Mouse (Mus musculus) hindbrain, embryonic 12.5 days (tissue): ENCODE data around the gene Stx4a. TPM values are rescaled to one million over a fixed set of nuclear protein-coding genes. Genes with fewer than 3 reads are reported as not detected.

ENCODE experiments used
- ATAC-seq: fragments of 200-750 bp; cut with Nextera tagmentation; 2 replicates; pipeline ENCODE4 v1.8.0; 2017; ENCODE audit warnings: moderate TSS enrichment; ENCODE audit not compliant: low FRiP score
- H3K27ac ChIP-seq: fragments of 300-500 bp; sonication (generic); 2 replicates; pipeline ENCODE4 v1.5.1; 2016; ENCODE audit warnings: mild to moderate bottlenecking
- H3K27me3 ChIP-seq: fragments of 300-500 bp; sonication (generic); 2 replicates; pipeline ENCODE4 v1.6.1; 2016; ENCODE audit warnings: mild to moderate bottlenecking
- H3K36me3 ChIP-seq: fragments of 300-500 bp; sonication (generic); 2 replicates; pipeline ENCODE4 v1.6.1; 2016; ENCODE audit warnings: mild to moderate bottlenecking
- H3K4me1 ChIP-seq: fragments of 300-500 bp; sonication (generic); 2 replicates; pipeline ENCODE4 v1.6.1; 2016
- H3K4me2 ChIP-seq: fragments of 300-500 bp; sonication (generic); replicated peaks from 2 replicates; pipeline ENCODE4 v1.6.1; 2016; ENCODE audit warnings: mild to moderate bottlenecking
- H3K4me3 ChIP-seq: fragments of 300-500 bp; sonication (generic); 2 replicates; pipeline ENCODE4 v1.5.1; 2016; ENCODE audit warnings: mild to moderate bottlenecking
- H3K9ac ChIP-seq: fragments of 300-500 bp; sonication (generic); 2 replicates; pipeline ENCODE4 v1.6.1; 2016; ENCODE audit warnings: mild to moderate bottlenecking, moderate library complexity
- H3K9me3 ChIP-seq: fragments of 300-500 bp; sonication (generic); replicated peaks from 2 replicates; pipeline ENCODE4 v1.6.1; 2016; ENCODE audit warnings: mild to moderate bottlenecking
- WGBS: fragments of 180-500 bp; shearing (Covaris S2); methylation state at CpG from one replicate; pipeline ENCODE4 v1.1.7; 2016; 5-methylcytosine and 5-hydroxymethylcytosine counted together
- polyA plus RNA-seq: library from polyadenylated mRNA; unstranded; fragments of >200 nt; fragmentation: Nextera tagmentation; extraction: Ambion mirVana; gene quantifications from 2 replicates; pipeline ENCODE4 v1.2.1, GENCODE M21; 2016

Stx4a gene
- polyA plus RNA-seq, 1 experiment from 2014 or later, result 28.1 TPM

DNA sequence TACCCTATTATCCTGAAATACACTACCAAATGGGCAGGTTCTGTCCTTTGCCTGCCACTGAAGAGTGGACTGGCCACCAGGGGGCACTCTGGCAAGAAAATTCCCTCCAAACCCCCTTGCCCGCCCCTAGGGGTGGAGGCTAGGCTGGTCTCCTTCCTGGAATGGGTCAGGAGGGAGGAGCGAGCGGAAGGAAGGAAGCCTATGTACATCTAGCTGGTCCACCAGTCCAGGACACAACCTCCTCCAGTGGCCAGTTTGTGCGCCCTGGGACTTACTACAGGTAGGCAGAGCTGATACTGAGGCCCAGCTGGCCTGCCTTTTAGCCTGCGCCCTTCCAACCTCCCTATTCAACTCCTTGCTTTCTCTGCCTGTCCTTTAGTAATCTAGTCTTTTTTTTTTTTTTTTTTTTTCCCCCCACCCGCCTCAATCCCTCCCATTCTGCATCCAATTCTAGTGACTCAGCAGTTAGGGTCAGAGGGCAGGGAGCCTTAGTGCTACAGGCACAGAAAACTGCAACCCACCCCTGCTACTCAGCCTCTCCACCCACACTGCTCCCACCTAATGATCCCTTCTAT is 23.6 kb upstream of the Stx4a start, which contains the start of gene Hsd3b7:
Gene Hsd3b7 (plus strand): TSS at position 170 of the 575 bp plus-strand sequence.
- Histone ChIP-seq H3K9ac (0 out of 2 replicates have a peak within 1 kb of the TSS, but pooled peaks have one; percentile 9), H3K27me3 (no peaks in the 10 kb centered on the region), H3K9me3 (no peaks in the 10 kb centered on the region), H3K4me2 (peak within 1 kb of the TSS; percentile 34; the same call in 1 of the 2 replicates), H3K27ac (0 out of 2 replicates have a peak within 1 kb of the TSS, but pooled peaks have one; percentile 13), H3K36me3 (peaks cover 64% of the 10 kb centered on the region), H3K4me3 (peak within 1 kb of the TSS; percentile 3; the same call in 1 of the 2 replicates), H3K4me1 (peaks cover 9% of the 10 kb centered on the region; the same call in 1 of the 2 replicates)
- WGBS, result 28% methylated on average over 6 of the region's 6 CpGs
- ATAC-seq, result peak; percentile 73

DNA sequence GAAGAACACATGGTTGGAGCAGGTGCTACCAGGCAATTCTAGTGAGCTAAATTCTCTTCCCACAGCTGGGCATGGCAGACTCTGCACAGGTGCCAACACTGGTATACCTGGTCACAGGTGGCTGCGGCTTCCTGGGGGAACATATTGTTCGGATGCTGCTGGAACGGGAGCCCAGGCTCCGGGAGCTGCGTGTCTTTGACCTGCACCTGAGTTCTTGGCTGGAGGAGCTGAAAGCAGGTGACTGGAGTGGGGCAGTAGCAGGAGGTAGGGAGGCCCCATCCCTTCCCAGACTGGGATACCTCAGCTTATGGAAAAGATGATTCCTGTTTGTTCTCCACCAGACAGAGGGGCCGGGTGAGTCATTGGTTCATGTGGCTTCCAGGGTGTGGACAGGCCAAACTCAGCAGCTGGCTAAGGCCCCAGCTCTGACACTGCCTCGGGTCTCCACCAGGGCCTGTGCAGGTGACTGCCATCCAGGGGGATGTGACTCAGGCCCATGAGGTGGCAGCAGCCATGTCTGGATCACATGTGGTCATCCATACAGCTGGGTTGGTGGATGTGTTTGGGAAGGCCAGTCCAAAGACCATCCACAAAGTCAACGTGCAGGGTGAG is 23.0 kb upstream of the Stx4a start:
- Histone ChIP-seq H3K9me3 (no peaks in the 10 kb centered on the region), H3K4me2 (no peak overlapping the region), H3K27ac (no peak overlapping the region), H3K4me1 (peaks cover 9% of the 10 kb centered on the region; the same call in 1 of the 2 replicates), H3K9ac (no peak overlapping the region), H3K27me3 (no peaks in the 10 kb centered on the region), H3K4me3 (no peak overlapping the region), H3K36me3 (peaks cover 64% of the 10 kb centered on the region)
- no peak for ATAC-seq
- WGBS, result 93% methylated on average over 8 of the region's 8 CpGs

DNA sequence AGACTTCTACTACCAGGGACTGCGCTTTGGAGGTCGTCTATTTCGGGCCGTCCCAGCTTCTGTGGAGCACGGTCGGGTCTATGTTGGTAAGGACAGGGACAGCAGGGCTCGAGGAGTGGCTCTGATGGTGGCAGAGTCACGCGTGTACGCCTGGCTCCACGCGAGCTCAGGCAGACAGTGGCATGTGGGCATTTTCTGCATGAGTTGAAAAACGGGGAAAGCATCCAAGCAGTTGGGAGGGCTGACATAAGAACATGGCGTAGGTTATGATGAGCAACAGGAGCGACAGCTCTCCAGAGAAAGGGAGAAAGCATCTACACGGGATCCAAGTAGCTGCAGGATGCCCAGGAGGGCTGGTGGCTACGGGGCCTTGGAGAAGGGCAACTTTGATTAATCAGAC is 21.8 kb upstream of the Stx4a start:
- no peak overlapping the region for H3K4me2 ChIP-seq
- H3K9ac ChIP-seq, result no peak overlapping the region
- WGBS, result 92% methylated on average over 17 of the region's 17 CpGs
- H3K36me3 ChIP-seq, result peaks cover 58% of the 10 kb centered on the region
- no peaks in the 10 kb centered on the region for H3K27me3 ChIP-seq
- no peak overlapping the region for H3K27ac ChIP-seq
- no peak overlapping the region for H3K4me3 ChIP-seq
- ATAC-seq, result no peak
- H3K9me3 ChIP-seq, result no peaks in the 10 kb centered on the region
- peaks cover 9% of the 10 kb centered on the region; the same call in 1 of the 2 replicates for H3K4me1 ChIP-seq

DNA sequence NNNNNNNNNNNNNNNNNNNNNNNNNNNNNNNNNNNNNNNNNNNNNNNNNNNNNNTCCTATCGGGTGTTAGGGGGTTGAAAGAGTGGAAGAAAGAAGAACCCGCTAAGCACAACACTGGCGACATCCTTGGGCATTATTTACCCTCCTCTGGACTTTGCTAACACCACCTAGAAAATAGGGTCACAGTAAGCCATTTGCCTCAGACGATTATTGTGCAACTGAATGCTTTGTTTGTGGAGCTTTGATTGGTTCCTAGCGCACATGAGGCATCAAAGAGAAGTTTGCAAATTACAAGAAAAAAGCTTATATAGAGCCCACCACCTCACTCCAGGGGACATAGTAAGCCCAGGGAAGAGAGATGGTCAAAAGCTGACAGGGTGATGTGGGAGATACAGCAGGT is 15.3 kb upstream of the Stx4a start:
- no peak overlapping the region for H3K27ac ChIP-seq
- no peak overlapping the region for H3K4me2 ChIP-seq
- H3K4me1 ChIP-seq, result no peaks in the 10 kb centered on the region
- peaks cover 56% of the 10 kb centered on the region for H3K36me3 ChIP-seq
- H3K9ac ChIP-seq, result no peak overlapping the region
- WGBS, result 70% methylated on average over 5 of the region's 5 CpGs
- no peaks in the 10 kb centered on the region for H3K9me3 ChIP-seq
- H3K27me3 ChIP-seq, result no peaks in the 10 kb centered on the region
- no peak for ATAC-seq
- H3K4me3 ChIP-seq, result no peak overlapping the region

DNA sequence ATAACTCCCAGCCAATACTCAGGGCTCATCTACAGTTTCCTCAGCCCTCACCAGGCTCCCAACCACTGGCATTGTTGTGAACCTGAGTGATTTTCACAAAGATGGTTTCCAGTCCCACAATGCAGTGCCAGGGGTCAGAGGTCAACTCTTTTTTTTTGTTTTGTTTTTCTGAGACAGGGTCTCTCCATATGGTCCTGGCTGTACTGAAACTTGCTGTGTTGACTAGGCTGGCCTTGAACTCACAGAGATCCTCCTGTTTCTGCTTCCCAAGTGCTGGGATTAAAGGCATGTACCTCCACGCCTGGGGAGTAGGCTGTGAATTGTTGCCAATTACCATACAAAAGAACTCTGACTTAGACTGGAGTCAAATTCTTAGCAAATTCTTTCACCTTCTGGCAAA is 14.2 kb upstream of the Stx4a start:
- Histone ChIP-seq H3K9me3 (no peaks in the 10 kb centered on the region), H3K4me1 (no peaks in the 10 kb centered on the region), H3K36me3 (peaks cover 60% of the 10 kb centered on the region), H3K27ac (no peak overlapping the region), H3K27me3 (no peaks in the 10 kb centered on the region), H3K4me3 (no peak overlapping the region), H3K4me2 (no peak overlapping the region), H3K9ac (no peak overlapping the region)
- WGBS, result 88% methylated on average over 1 of the region's 1 CpGs
- no peak for ATAC-seq

DNA sequence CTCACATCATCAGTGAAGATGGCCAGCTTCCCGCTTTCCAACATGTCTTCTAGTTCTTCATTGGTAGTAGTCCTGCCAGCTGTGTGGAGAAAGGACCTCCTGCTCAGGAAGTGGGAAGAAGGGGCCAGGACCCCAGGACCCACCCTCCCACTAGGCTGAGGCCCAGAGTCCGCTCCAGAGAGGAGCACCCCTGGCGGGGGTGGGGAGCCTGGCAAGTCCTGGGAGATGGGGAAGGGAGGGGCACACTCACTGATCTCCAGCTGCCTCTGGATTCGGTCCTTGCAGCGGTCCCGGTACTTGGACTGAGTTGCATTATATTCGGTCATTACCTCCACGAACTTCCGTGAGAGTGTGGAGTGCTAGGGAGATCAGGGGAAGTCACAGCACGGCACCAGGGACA is 13.4 kb upstream of the Stx4a start:
- H3K27ac ChIP-seq, result no peak overlapping the region
- peaks cover 56% of the 10 kb centered on the region for H3K36me3 ChIP-seq
- H3K4me3 ChIP-seq, result no peak overlapping the region
- H3K4me2 ChIP-seq, result no peak overlapping the region
- H3K4me1 ChIP-seq, result no peaks in the 10 kb centered on the region
- H3K9ac ChIP-seq, result no peak overlapping the region
- no peaks in the 10 kb centered on the region for H3K9me3 ChIP-seq
- ATAC-seq, result no peak
- H3K27me3 ChIP-seq, result no peaks in the 10 kb centered on the region
- WGBS, result 79% methylated on average over 10 of the region's 10 CpGs

DNA sequence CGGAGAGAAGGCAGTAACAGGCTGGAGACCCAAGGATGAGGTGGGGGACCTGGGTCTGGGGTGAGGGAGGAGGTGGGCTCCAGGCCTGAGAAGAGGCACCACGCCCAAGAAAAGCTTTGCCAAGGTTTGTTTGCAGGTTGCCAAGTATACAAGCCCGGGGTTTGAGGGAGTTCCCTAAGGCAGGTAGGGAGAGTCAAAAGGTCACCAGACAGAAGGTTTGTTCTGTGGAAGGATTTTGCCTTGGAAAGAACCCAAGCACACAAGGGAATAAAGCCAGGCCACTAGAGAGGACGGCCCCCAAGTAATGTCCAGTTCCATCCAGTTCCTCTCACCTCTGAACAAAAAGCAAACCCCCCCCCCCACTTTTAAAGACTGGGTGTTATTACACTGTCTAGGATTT is 12.9 kb upstream of the Stx4a start:
- ATAC-seq, result no peak
- WGBS, result 89% methylated on average over 4 of the region's 4 CpGs
- Histone ChIP-seq H3K27ac (no peak overlapping the region), H3K4me3 (no peak overlapping the region), H3K9ac (no peak overlapping the region), H3K4me1 (peaks cover 6% of the 10 kb centered on the region), H3K36me3 (peaks cover 51% of the 10 kb centered on the region), H3K9me3 (no peaks in the 10 kb centered on the region), H3K4me2 (no peak overlapping the region), H3K27me3 (no peaks in the 10 kb centered on the region)

DNA sequence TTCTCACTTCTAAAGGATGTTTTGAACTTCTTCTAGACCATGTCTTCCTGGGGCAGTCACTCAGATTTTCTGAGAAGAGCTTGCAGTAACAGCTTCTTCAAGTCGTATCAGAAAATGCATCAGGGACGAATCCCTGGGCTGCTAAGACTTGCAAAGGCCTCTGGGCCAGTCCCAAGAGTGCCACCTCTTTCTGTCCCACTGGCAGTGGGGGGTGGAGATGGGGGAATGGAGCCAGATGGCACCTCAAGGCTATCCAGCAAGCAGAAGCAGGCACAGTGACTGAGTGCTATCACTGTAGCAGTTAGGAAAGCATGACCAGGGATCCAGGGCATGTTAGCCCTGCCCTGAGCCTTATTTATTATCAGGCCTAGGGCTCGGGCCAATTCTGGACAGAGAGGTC is 11.8 kb upstream of the Stx4a start:
- WGBS, result 84% methylated on average over 3 of the region's 3 CpGs
- Histone ChIP-seq H3K9ac (no peak overlapping the region), H3K27ac (no peak overlapping the region)

DNA sequence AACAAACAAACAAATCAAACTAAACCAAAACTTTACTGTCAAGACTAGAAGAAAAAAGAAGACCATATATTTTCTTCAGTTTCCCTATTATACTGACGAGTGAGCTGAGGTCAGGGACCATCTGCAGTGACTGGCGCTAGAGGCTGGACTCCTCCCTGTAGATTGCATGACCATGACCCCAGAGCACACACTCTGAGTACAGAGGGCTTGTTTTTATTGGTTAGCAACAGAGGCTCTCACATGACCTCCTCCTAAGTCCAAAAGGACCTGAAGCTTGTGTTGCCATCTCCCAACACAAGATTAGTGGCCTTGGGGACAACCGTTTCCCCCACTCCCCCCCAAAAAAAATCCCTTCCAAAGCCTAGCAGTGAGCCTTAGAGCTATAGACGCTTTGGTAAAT is 10.3 kb upstream of the Stx4a start:
- no peaks in the 10 kb centered on the region for H3K27me3 ChIP-seq
- no peak overlapping the region for H3K27ac ChIP-seq
- H3K4me3 ChIP-seq, result no peak overlapping the region
- H3K36me3 ChIP-seq, result peaks cover 44% of the 10 kb centered on the region
- ATAC-seq, result no peak
- WGBS, result 81% methylated on average over 4 of the region's 4 CpGs
- H3K9ac ChIP-seq, result no peak overlapping the region
- H3K4me2 ChIP-seq, result no peak overlapping the region
- no peaks in the 10 kb centered on the region for H3K9me3 ChIP-seq
- peaks cover 10% of the 10 kb centered on the region for H3K4me1 ChIP-seq

More for the DNA sequence above, 11.8 kb upstream of the Stx4a start:
- Histone ChIP-seq H3K36me3 (peaks cover 45% of the 10 kb centered on the region), H3K4me2 (no peak overlapping the region), H3K4me3 (no peak overlapping the region), H3K4me1 (peaks cover 10% of the 10 kb centered on the region), H3K9me3 (no peaks in the 10 kb centered on the region), H3K27me3 (no peaks in the 10 kb centered on the region)
- no peak for ATAC-seq

DNA sequence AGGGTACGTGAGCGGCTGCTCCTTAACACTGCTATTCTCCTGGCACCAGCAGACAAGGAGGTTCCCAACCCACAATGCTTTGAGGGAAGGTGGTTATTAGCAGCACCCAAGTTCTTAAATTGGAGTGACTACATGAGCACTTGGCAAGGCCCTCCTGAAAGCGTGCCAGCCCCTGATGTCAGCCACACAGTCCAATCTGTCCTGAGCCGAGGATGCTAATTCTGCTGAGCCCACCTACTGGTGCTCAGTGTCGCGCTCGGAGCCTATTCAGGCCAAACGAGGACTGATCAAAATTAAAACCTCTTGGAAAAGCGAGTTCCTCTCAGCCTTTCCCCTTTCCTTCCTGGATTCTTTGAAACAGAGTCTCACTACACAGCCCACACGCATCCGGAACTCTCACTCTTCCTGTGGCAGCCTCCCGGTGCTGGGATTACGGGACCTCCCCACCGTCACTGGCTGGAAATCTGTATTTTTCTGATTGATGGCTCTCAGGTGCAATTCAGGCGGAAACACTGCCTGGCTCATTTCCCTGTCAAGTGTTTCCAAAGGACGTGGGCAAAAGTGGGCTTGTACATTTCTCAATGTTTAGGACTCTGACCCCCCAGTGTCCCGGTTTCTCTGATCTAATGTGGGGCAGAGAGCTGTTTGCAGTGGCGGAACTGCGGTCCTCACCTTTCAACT is 9.7 kb upstream of the Stx4a start:
- Histone ChIP-seq H3K4me3 (no peak overlapping the region), H3K9ac (no peak overlapping the region), H3K36me3 (peaks cover 46% of the 10 kb centered on the region), H3K27me3 (no peaks in the 10 kb centered on the region), H3K4me2 (no peak overlapping the region), H3K9me3 (no peaks in the 10 kb centered on the region), H3K27ac (no peak overlapping the region), H3K4me1 (peaks cover 10% of the 10 kb centered on the region)
- no peak for ATAC-seq
- WGBS, result 89% methylated on average over 19 of the region's 19 CpGs

DNA sequence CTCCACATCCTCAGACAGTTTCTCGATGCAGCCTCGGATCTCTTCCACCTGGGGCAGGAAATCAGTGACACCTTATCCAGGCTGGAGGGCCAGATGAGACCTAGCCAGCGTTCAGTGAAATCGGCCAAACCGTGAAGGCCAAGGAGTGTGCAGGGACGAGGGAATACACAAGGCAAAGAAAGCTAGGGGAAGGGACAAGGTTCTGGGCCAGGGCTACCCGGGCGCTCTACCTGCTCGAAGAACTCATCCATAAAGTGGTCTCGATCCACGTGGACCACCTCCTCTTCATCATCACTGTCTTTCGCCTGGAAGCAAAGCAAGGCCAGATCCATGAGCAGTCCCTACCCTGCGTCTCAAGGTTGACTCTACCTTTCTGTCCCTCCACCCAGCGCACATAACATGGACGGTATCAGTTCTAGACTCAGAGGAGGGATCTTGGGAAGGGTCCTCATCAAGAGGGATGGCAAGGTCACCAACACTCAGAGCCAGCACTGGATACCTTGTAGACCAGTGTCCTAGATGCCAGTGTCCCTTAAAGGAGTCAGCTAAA is 8.9 kb upstream of the Stx4a start:
- no peak for ATAC-seq
- no peak overlapping the region for H3K4me2 ChIP-seq
- WGBS, result 94% methylated on average over 15 of the region's 15 CpGs
- peaks cover 46% of the 10 kb centered on the region for H3K36me3 ChIP-seq
- no peaks in the 10 kb centered on the region for H3K9me3 ChIP-seq
- no peak overlapping the region for H3K27ac ChIP-seq
- H3K4me1 ChIP-seq, result peaks cover 10% of the 10 kb centered on the region
- H3K4me3 ChIP-seq, result no peak overlapping the region
- no peak overlapping the region for H3K9ac ChIP-seq
- H3K27me3 ChIP-seq, result no peaks in the 10 kb centered on the region

DNA sequence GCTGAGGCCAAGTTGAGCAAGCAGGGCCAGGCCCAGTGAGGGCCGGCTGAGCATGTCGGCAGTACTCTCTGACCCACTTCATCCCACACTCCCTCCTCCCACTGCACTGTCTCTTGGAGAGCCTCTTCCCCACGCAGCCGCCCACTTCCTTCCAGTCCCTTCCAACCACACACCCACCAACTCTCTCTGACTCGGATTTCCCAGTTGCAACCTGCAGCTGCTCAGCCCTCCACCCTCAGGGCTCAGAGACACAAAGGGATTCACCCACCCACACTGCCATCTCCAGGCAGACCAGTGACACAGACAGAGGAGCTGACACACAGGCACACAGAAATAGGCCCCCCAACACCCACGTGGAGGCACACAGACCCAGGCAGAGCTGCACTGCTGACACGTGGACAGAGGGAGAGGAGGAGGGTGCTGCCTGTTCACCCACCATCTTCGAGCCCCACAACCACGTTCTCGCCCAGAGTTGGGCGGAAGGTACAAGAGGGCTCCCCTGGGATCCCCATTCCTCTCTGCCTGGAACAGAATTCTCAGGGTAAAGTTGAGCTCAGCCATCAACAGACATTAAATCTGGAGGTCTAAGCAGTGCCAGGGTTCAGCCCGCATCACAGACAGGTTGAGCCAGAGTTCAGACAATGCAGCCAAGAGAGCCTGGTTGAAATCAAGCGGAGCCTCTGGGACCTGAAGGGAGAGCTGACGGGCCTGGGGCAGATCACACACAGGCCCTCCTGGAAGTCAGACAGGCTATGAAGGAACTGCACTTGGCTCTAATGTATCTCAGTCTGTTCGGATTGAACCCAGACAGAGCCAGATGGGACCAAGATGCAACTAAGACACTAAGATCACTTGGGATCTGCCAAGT is 7.9 kb upstream of the Stx4a start:
- WGBS, result 70% methylated on average over 15 of the region's 15 CpGs
- no peak overlapping the region for H3K27ac ChIP-seq

More for the DNA sequence above, 7.9 kb upstream of the Stx4a start:
- no peak overlapping the region for H3K4me2 ChIP-seq
- no peak for ATAC-seq
- H3K4me1 ChIP-seq, result peaks cover 10% of the 10 kb centered on the region
- H3K4me3 ChIP-seq, result no peak overlapping the region
- H3K9ac ChIP-seq, result peak overlapping the region; percentile 32
- peaks cover 37% of the 10 kb centered on the region for H3K36me3 ChIP-seq
- no peaks in the 10 kb centered on the region for H3K9me3 ChIP-seq
- no peaks in the 10 kb centered on the region for H3K27me3 ChIP-seq
